ENCODE assay signal across 9 mouse cellular contexts in the genomic region with DNA sequence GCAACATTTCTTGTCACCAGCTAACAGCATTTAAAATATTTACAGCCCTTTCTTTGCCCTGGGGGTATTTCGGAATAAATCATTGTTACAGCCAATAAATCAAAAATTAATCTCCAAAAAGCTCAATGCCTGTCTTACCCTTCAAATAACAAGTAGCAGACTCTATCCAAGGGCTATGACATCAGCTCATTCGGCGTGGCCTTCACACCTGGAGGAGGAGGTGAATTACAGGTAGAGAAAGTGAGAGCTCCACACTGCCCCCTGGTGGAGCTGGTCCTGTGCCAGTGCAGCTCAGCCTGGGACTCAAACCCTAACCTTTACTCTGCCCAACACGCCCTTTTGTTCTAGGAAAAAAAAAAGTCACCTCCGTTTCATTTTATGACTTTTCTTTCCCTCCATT. TPM values are rescaled to one million over a fixed set of nuclear protein-coding genes. Genes with fewer than 3 reads are reported as not detected.
DNase-seq lines count a peak whose midpoint lies in the region; ATAC-seq and TF ChIP-seq lines count a peak whose summit lies in the region.
"Had no signal": no experiment of that assay in that cellular context is flagged by ENCODE, and none has a peak within 500 bp of the region (broad histone marks: within the 10 kb centered on the region; RNA-seq: fewer than 3 reads in every experiment).

No protein-coding gene starts in this region.

- no peaks in the 10 kb centered on the region for H3K9me3 ChIP-seq in hindbrain, embryonic 11.5 days (ENCODE audit: control insufficient read depth, low read length)
- no peaks in the 10 kb centered on the region for H3K9me3 ChIP-seq in hindbrain, embryonic 16.5 days (ENCODE audit: control insufficient read depth, low read length)
- H3K9me3 ChIP-seq: embryonic facial prominence, embryonic 12.5 days had no signal

- TF ChIP-seq CTCF in embryonic fibroblast, embryonic 13.5 days (IDR thresholded peaks at IDR 0.05; ENCODE audit: borderline replicate concordance, insufficient read depth, low read length) = 0 out of 2 replicates have a peak, but pooled peaks have one; percentile 31

- peak; percentile 46 for DNase-seq in hindbrain, embryonic 11.5 days (ENCODE audit: low spot score)
- DNase-seq in B cell, adult 2 months = peak; percentile 71 to 75
- peak; percentile 54 for DNase-seq in adrenal gland, postnatal 25 days
- DNase-seq in mesoderm, embryonic 11.5 days (ENCODE audit: low read depth, low spot score) = peak; percentile 58
- no peak for DNase-seq in adipocyte (ENCODE audit: low spot score)
- DNase-seq in layer of hippocampus, postnatal 14 days (ENCODE audit: low spot score in 2 of 2) = no peak

- TF ChIP-seq POLR2A in embryonic fibroblast, embryonic 13.5 days (IDR thresholded peaks at IDR 0.05; ENCODE audit: low read depth, low read length) = no peak

- H3K9ac ChIP-seq in hindbrain, embryonic 11.5 days (ENCODE audit: low read depth, low read length) = no peak overlapping the region
- H3K9ac ChIP-seq in hindbrain, embryonic 16.5 days (ENCODE audit: low read depth, low read length) = no peak overlapping the region
- H3K9ac ChIP-seq: embryonic facial prominence, embryonic 12.5 days had no signal

- H3K4me1 ChIP-seq in hindbrain, embryonic 11.5 days (replicated peaks; ENCODE audit: control insufficient read depth, insufficient read depth, low read length) = no peaks in the 10 kb centered on the region
- H3K4me1 ChIP-seq in hindbrain, embryonic 16.5 days (ENCODE audit: control insufficient read depth, insufficient read depth, low read depth, low read length) = peaks cover 1% of the 10 kb centered on the region
- no peaks in the 10 kb centered on the region for H3K4me1 ChIP-seq in embryonic fibroblast, embryonic 13.5 days (ENCODE audit: control insufficient read depth, insufficient read depth, low read length)
- H3K4me1 ChIP-seq: embryonic facial prominence, embryonic 12.5 days had no signal

- no peak for ATAC-seq in hindbrain, embryonic 11.5 days (ENCODE audit: low FRiP score)
- no peak for ATAC-seq in hindbrain, embryonic 16.5 days

- H3K36me3 ChIP-seq in hindbrain, embryonic 11.5 days (ENCODE audit: control insufficient read depth, insufficient read depth, low read length) = no peaks in the 10 kb centered on the region
- H3K36me3 ChIP-seq in hindbrain, embryonic 16.5 days (ENCODE audit: control insufficient read depth, insufficient read depth, low read length) = no peaks in the 10 kb centered on the region
- H3K36me3 ChIP-seq: embryonic facial prominence, embryonic 12.5 days had no signal

- no peaks in the 10 kb centered on the region for H3K27me3 ChIP-seq in hindbrain, embryonic 11.5 days (ENCODE audit: control insufficient read depth, insufficient read depth, low read length)
- no peaks in the 10 kb centered on the region for H3K27me3 ChIP-seq in hindbrain, embryonic 16.5 days (replicated peaks; ENCODE audit: control insufficient read depth, insufficient read depth, low read length)
- H3K27me3 ChIP-seq: embryonic facial prominence, embryonic 12.5 days had no signal

- no peak overlapping the region for H3K4me2 ChIP-seq in hindbrain, embryonic 11.5 days (replicated peaks; ENCODE audit: low read depth, low read length)
- no peak overlapping the region for H3K4me2 ChIP-seq in hindbrain, embryonic 16.5 days (ENCODE audit: low read length)
- H3K4me2 ChIP-seq: embryonic facial prominence, embryonic 12.5 days had no signal

- H3K4me3 ChIP-seq in hindbrain, embryonic 11.5 days (ENCODE audit: low read depth, low read length) = no peak overlapping the region
- no peak overlapping the region for H3K4me3 ChIP-seq in hindbrain, embryonic 16.5 days (ENCODE audit: low read length)
- H3K4me3 ChIP-seq in embryonic fibroblast, embryonic 13.5 days (ENCODE audit: insufficient read depth, low read length) = no peak overlapping the region
- H3K4me3 ChIP-seq: embryonic facial prominence, embryonic 12.5 days had no signal

- no peak overlapping the region for H3K27ac ChIP-seq in hindbrain, embryonic 11.5 days (ENCODE audit: low read depth, low read length)
- H3K27ac ChIP-seq in hindbrain, embryonic 16.5 days (ENCODE audit: low read depth, low read length) = no peak overlapping the region
- H3K27ac ChIP-seq in embryonic fibroblast, embryonic 13.5 days (ENCODE audit: insufficient read depth, low read length) = no peak overlapping the region
- H3K27ac ChIP-seq: embryonic facial prominence, embryonic 12.5 days had no signal

- 33% methylated on average over 5 of the region's 5 CpGs for WGBS in hindbrain, embryonic 11.5 days
- 30% methylated on average over 5 of the region's 5 CpGs for WGBS in hindbrain, embryonic 16.5 days

RNA-seq across cellular contexts. Expression of a gene that starts 29.8 kb away (rescaled TPM):
- 26.9 and 38.0 TPM in 2 replicates for polyA plus RNA-seq in hindbrain, embryonic 11.5 days (2014; fragmentation: Nextera tagmentation; extraction: Ambion mirVana)
- 36.1 and 40.0 TPM in 2 replicates for polyA plus RNA-seq in hindbrain, embryonic 16.5 days (2015; fragmentation: Nextera tagmentation; extraction: Ambion mirVana)
- 2.3 and 5.2 TPM in 2 replicates for total RNA-seq in adrenal gland, postnatal 25 days (2021)
- polyA plus RNA-seq in embryonic fibroblast, embryonic 13.5 days (2011; ENCODE audit: insufficient read length, low read depth, missing spikeins) = 0.30 and 0.67 TPM in 2 replicates
- 100 to 1,000 TPM; 276 to 278 TPM for total RNA-seq in layer of hippocampus, postnatal 14 days (2021)

Comparison
In these comparisons a context has a peak if more than half of its experiments do, and no peak if none do; other contexts are left out.
1. DNase-seq: peak in hindbrain, embryonic 11.5 days (single experiment), B cell, adult 2 months (2 of 2), adrenal gland, postnatal 25 days (single experiment) and mesoderm, embryonic 11.5 days (single experiment); none in adipocyte (single experiment) and layer of hippocampus, postnatal 14 days (0 of 2).
2. RNA of a gene that starts 29.8 kb away (polyA plus RNA-seq): 26.9 to 38.0 TPM in hindbrain, embryonic 11.5 days and 36.1 to 40.0 TPM in hindbrain, embryonic 16.5 days; 0.30 to 0.67 TPM in embryonic fibroblast, embryonic 13.5 days; every median in the first group is over 10 times any median in the second.